Mouse (Mus musculus) embryonic facial prominence, embryonic 13.5 days (tissue): Measurements from ENCODE around the gene Olfr1283. TPM values are rescaled to one million over a fixed set of nuclear protein-coding genes. Genes with fewer than 3 reads are reported as not detected.
"Not testable (repeated sequence)": the region's sequence is repeated elsewhere in the genome, so short reads cannot be mapped to it uniquely, and the experiment has no call there.

ENCODE experiments used
- ATAC-seq: fragments of 200-750 bp; cut with Nextera tagmentation; 2 replicates; pipeline ENCODE4 v1.8.0; 2017; ENCODE audit warnings: low read depth; ENCODE audit not compliant: insufficient number of reproducible peaks, insufficient read depth, low FRiP score, low TSS enrichment
- H3K27ac ChIP-seq: fragments of 300-500 bp; sonication (generic); 2 replicates; pipeline ENCODE4 v1.5.1; 2015; ENCODE audit warnings: moderate library complexity, mild to moderate bottlenecking, inconsistent platforms
- H3K27me3 ChIP-seq: fragments of 300-500 bp; sonication (generic); 2 replicates; pipeline ENCODE4 v1.6.1; 2015; ENCODE audit warnings: mild to moderate bottlenecking, inconsistent platforms
- H3K36me3 ChIP-seq: fragments of 300-500 bp; sonication (generic); 2 replicates; pipeline ENCODE4 v1.6.1; 2015; ENCODE audit warnings: mild to moderate bottlenecking, inconsistent platforms
- H3K4me1 ChIP-seq: fragments of 300-500 bp; sonication (generic); 2 replicates; pipeline ENCODE4 v1.6.1; 2015; ENCODE audit warnings: inconsistent platforms
- H3K4me2 ChIP-seq: fragments of 300-500 bp; sonication (generic); 2 replicates; pipeline ENCODE4 v1.6.1; 2015; ENCODE audit warnings: moderate library complexity, mild to moderate bottlenecking, inconsistent platforms
- H3K4me3 ChIP-seq: fragments of 300-500 bp; sonication (generic); 2 replicates; pipeline ENCODE4 v1.5.1; 2015; ENCODE audit warnings: mild to moderate bottlenecking, inconsistent platforms
- H3K9ac ChIP-seq: fragments of 300-500 bp; sonication (generic); 2 replicates; pipeline ENCODE4 v1.6.1; 2015; ENCODE audit warnings: mild to moderate bottlenecking, inconsistent platforms
- H3K9me3 ChIP-seq: fragments of 300-500 bp; sonication (generic); 2 replicates; pipeline ENCODE4 v1.6.1; 2016; ENCODE audit warnings: inconsistent platforms
- WGBS: fragments of 180-500 bp; shearing (Covaris S2); methylation state at CpG from one replicate; pipeline ENCODE4 v1.1.7; 2015; ENCODE audit warnings: mixed read lengths; 5-methylcytosine and 5-hydroxymethylcytosine counted together
- polyA plus RNA-seq: library from polyadenylated mRNA; unstranded; fragments of >200 nt; fragmentation: Nextera tagmentation; extraction: Ambion mirVana; gene quantifications from 2 replicates; pipeline ENCODE4 v1.2.1, GENCODE M21; 2015

The Olfr1283 gene
- polyA plus RNA-seq = not detected in 2 replicates

GRCm38 (mm10) chr2:111366490-111366889, at the start of gene Olfr1283:
Gene Olfr1283, plus strand, starts transcription at chr2:111366790.
- no peak within 1 kb of the TSS for H3K27ac ChIP-seq
- ATAC-seq = no peak
- H3K4me1 ChIP-seq = no peaks in the 10 kb centered on the region
- no peaks in the 10 kb centered on the region for H3K27me3 ChIP-seq
- 64% methylated on average over 2 of the region's 2 CpGs for WGBS
- H3K36me3 ChIP-seq = no peaks in the 10 kb centered on the region
- no peak within 1 kb of the TSS for H3K4me2 ChIP-seq
- no peak within 1 kb of the TSS for H3K4me3 ChIP-seq
- no peak within 1 kb of the TSS for H3K9ac ChIP-seq
- no peaks in the 10 kb centered on the region for H3K9me3 ChIP-seq

- Histone ChIP-seq H3K27me3 (no peaks in the 10 kb centered on the region), H3K9me3 (no peaks in the 10 kb centered on the region), H3K4me2 (no peak within 1 kb of the TSS), H3K4me3 (no peak within 1 kb of the TSS), H3K27ac (no peak within 1 kb of the TSS), H3K4me1 (no peaks in the 10 kb centered on the region), H3K36me3 (no peaks in the 10 kb centered on the region), H3K9ac (no peak within 1 kb of the TSS)
- ATAC-seq = no peak
- WGBS = 65% methylated on average over 2 of the region's 2 CpGs
Measured at GRCm38 (mm10) chr2:111326220-111326619, 40.4 kb upstream of the Olfr1283 start, which contains the start of gene Olfr1281. Gene Olfr1281, plus strand, starts transcription at chr2:111326520.

- not testable (repeated sequence) for H3K4me3 ChIP-seq, H3K36me3 ChIP-seq, H3K27ac ChIP-seq, H3K9ac ChIP-seq, H3K9me3 ChIP-seq, ATAC-seq, H3K27me3 ChIP-seq, H3K4me2 ChIP-seq, H3K4me1 ChIP-seq
- WGBS = 86% methylated on average over 5 of the region's 5 CpGs
Measured at GRCm38 (mm10) chr2:111333721-111334120, 32.9 kb upstream of the Olfr1283 start.

- H3K27me3 ChIP-seq = no peaks in the 10 kb centered on the region
- no peak within 1 kb of the TSS for H3K27ac ChIP-seq
- no peaks in the 10 kb centered on the region for H3K9me3 ChIP-seq
- WGBS = 71% methylated on average over 2 of the region's 2 CpGs
- H3K4me2 ChIP-seq = no peak within 1 kb of the TSS
- no peak within 1 kb of the TSS for H3K4me3 ChIP-seq
- H3K9ac ChIP-seq = no peak within 1 kb of the TSS
- H3K36me3 ChIP-seq = no peaks in the 10 kb centered on the region
- no peak for ATAC-seq
- H3K4me1 ChIP-seq = no peaks in the 10 kb centered on the region
Measured at GRCm38 (mm10) chr2:111335976-111336375, 30.6 kb upstream of the Olfr1283 start, which contains the start of gene Olfr1282. Gene Olfr1282, minus strand, starts transcription at chr2:111336076.

- Histone ChIP-seq H3K4me3 (no peak within 1 kb of the TSS), H3K36me3 (no peaks in the 10 kb centered on the region), H3K4me2 (no peak within 1 kb of the TSS), H3K9me3 (no peaks in the 10 kb centered on the region), H3K27me3 (no peaks in the 10 kb centered on the region), H3K9ac (no peak within 1 kb of the TSS), H3K27ac (no peak within 1 kb of the TSS), H3K4me1 (no peaks in the 10 kb centered on the region)
- ATAC-seq = no peak
- 84% methylated on average over 1 of the region's 1 CpGs for WGBS
Measured at GRCm38 (mm10) chr2:111375222-111375621, 8.6 kb downstream of the Olfr1283 start, which contains the start of gene Olfr1284. Gene Olfr1284, plus strand, starts transcription at chr2:111375522.

Other genes starting within 250 kb of the Olfr1283 start
- gene Gm15130, start 213.9 kb upstream of the Olfr1283 start, polyA plus RNA-seq = not detected in 2 replicates
- not detected in 2 replicates for gene 4930430A15Rik, start 137.2 kb upstream of the Olfr1283 start, polyA plus RNA-seq
- gene Olfr1275, start 131.5 kb upstream of the Olfr1283 start, polyA plus RNA-seq = not detected in 2 replicates
- gene Olfr1276, start 112.3 kb upstream of the Olfr1283 start, polyA plus RNA-seq = not detected in 2 replicates
- gene Olfr1277, start 92.7 kb upstream of the Olfr1283 start, polyA plus RNA-seq = not detected in 2 replicates
- not detected in 2 replicates for gene Olfr1278, start 76.7 kb upstream of the Olfr1283 start, polyA plus RNA-seq
- not detected in 2 replicates for gene Olfr1279, start 66.2 kb upstream of the Olfr1283 start, polyA plus RNA-seq
- not detected in 2 replicates for gene Olfr1280, start 52.8 kb upstream of the Olfr1283 start, polyA plus RNA-seq
- gene Olfr1281, start 40.3 kb upstream of the Olfr1283 start, polyA plus RNA-seq = not detected in 2 replicates
- gene Olfr1282, start 30.7 kb upstream of the Olfr1283 start, polyA plus RNA-seq = not detected in 2 replicates
- gene Olfr1284, start 8.7 kb downstream of the Olfr1283 start, polyA plus RNA-seq = not detected in 2 replicates
- gene Olfr1286, start 56.3 kb downstream of the Olfr1283 start, polyA plus RNA-seq = not detected in 2 replicates
- not detected in 2 replicates for gene Olfr1287, start 82.4 kb downstream of the Olfr1283 start, polyA plus RNA-seq
- gene Olfr1288, start 107.3 kb downstream of the Olfr1283 start, polyA plus RNA-seq = not detected in 2 replicates
- not detected in 2 replicates for gene Olfr1289, start 114.0 kb downstream of the Olfr1283 start, polyA plus RNA-seq
- gene Olfr1290, start 127.0 kb downstream of the Olfr1283 start, polyA plus RNA-seq = not detected in 2 replicates
- gene Olfr1291-ps1, start 130.4 kb downstream of the Olfr1283 start, polyA plus RNA-seq = not detected in 2 replicates
- not detected in 2 replicates for gene Olfr1293-ps, start 158.4 kb downstream of the Olfr1283 start, polyA plus RNA-seq
- not detected in 2 replicates for gene Olfr1294, start 173.5 kb downstream of the Olfr1283 start, polyA plus RNA-seq
- not detected in 2 replicates for gene Olfr1295, start 202.9 kb downstream of the Olfr1283 start, polyA plus RNA-seq